Mouse (Mus musculus): ENCODE data around the gene Tango6.
"Not testable (repeated sequence)": the region's sequence is repeated elsewhere in the genome, so short reads cannot be mapped to it uniquely, and the experiment has no call there.

Tango6 gene

DNA sequence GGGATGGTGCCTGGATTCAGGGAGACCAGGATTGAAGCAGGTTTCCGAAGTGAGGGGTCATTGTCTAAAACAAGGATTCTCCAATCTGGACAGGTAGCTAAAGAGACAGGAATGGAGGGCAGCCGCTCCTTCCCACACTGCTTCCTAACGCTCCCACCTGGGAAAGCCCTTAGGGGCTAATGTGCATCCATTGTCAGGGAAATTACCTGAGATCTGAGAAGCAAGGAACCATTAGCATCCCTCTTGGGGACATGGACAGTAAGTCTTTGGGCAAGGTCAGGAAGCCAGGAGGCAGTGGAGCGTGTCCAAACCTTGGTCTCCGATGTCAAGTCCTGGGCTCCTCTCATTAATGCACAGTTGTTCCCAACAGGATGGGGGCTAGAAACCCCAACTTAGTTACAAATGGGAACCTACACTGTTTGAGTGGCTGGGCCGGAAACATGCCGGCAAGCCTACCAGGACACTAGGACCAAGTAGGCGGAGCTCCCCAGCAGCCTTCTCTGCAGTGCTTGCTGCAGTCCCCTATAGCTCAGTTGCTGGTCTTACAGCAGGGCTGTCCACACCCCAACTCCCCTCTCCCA, 189.7 kb downstream of the Tango6 start:
- DNase-seq (ENCODE audit: low spot score in 2 of 2): no peak

DNA sequence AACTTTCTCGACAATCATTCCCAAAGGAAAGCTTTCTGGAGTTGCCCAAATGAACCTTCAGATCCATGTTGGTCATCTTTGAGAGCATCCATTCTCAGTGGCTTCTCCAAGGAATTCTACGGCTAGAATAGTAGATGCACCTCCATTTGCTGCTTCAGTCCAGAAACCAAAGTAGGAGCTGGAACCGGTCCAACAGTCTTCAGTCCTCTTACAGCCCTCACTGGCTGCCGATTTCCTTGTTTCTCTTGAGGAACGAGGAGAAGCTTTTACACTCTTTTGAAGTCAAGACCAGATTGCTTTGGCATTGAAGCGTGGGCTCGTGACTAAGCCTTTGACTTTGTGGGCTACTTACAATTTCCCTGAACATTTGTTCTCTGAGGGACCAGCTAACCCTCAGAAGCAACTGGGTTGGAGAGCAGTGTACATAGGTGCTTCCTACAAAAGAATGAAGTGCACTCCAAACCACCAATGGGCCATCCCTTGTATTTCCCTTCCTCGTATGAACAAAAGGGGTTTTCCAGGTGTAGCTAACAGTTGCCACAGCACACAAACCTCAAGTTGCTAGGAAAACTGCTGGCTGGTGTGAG, 197.3 kb downstream of the Tango6 start:
- no peak for DNase-seq (ENCODE audit: low spot score in 2 of 2)

DNA sequence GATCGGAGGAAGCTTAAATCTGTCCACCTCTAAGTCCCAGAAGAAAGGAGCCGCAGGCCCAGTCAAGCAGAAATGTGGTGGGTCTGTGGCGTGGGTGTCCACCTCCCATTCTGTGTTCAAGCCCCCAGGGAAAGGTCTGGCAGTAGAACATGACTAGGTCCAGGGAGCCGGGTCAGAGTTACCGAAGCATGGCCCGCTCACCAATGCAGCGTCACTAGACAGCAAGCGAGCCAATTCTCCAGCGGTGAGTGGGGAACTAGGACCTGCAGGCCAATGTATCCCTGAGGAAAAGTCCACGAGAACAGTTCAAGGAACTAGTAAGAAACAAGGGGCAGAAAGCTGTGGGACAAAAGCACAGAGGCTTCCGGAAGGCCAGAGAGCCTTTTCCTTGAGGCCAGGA, 201.2 kb downstream of the Tango6 start:
- DNase-seq (ENCODE audit: low spot score in 2 of 2): not testable (repeated sequence)

DNA sequence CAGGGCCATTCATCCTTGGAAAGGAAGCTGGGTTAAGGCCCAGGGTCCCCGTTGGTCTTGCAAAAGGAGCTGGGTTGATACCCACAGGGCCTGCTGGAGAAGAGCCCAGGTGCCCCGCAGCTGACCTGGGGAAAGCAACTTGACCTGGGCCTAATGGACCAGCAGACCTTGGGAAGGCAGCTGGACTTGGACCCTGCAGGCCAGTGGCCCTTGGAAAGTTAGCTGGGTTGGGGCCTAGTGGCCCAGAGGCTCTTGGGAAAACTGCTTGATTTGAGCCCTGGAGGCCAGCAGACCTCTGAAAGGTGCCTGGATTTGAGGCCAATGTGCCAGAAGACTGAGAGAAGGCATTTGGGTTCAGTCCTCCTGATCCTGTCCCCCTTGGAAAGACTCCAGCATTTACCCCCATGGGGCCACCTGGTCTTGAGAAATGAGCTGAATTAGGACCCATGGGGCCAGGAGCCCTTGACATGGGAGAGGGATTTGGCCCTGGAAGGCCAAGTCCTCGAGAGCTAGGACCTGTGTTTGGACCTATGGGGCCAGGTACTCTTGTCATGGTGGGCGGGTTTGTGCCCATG, 202.0 kb downstream of the Tango6 start:
- DNase-seq (ENCODE audit: low spot score in 2 of 2): not testable (repeated sequence)

DNA sequence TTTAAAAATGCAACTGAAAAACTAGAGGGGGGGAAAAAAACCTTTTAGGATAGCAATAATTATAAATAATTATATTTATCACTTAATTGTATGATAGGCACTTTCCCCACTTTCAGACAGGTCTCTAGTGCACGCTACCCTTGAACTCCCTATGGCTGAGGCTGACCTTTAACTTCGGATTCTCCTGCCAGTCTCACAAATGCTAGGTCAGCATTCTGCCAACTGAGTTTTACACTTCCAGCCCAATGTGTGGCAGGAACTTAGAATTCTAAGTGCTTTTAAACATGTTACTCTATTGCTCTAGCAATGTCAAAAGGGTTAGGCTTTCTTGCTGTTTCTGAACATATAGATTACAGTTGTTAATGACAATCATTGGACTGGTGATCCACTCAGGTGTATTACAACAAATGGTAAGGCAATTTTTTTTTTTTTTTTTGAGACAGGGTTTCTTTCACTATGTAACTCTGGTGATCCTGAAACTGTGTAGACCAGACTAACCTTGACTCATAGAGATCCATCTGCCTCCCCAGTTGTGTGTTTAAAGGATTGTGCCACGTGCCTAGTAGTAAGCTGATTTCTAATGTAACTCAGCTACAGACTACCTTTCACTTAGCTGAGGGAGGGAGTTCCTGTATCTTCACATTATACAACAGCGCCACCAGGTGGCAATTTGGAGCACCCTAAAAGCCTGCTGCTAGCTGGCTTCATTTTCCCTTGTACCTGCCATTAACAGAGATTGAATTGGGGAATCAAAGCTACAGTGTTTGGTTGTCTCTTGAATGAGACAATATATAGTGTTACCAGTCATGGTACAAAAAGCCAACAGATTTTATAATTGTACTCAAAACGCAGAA, 204.7 kb downstream of the Tango6 start:
- DNase-seq (ENCODE audit: low spot score in 2 of 2): peak; percentile 52 to 65

DNA sequence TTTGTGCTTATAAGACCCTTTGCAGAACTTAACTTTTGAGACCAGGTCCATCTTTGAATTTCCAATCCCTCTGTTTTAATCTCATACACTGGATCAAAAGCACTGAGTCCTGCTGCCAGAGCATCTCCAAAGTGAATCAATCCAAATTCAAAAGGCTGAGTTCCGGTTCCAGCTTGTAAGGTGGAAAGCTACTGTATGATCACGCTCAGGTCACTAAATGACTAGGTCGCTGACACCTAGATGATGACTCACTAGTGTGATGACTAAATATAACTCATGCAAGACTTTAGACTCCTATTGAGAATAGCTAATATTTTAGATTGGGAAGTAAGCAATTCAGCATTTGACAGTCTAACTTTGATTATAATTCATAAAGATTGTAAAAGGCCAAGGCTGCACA, 205.9 kb downstream of the Tango6 start:
- DNase-seq (ENCODE audit: low spot score in 2 of 2): no peak

DNA sequence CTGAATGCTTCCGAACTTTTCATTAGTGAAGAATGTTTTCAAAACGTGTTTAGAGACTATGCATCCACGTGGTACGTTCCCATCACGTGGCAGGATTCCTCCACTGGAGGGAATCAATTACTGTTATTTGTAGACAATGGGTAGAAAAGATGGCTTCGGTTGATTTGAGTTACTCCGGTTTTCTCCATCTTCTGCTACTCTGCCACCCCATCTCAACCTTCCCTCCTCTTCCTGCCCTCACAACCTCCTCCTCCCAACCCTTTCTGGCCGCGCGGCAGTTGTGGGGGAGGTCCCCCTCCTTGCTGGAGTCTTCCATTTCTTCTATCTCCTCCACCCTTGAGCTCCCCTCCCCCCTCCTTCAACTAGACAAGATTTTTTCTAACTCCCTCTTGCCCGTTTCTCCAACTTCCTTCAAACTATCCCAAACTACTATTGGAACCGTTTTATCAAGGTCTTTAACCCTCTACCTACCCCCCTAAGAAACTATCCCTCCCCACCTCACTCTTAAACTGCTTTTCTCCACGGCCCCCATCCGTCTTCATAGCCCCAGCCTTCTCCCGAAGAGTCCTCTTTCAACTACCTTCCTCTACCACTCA, 209.4 kb downstream of the Tango6 start:
- no peak for DNase-seq (ENCODE audit: low spot score in 2 of 2)

DNA sequence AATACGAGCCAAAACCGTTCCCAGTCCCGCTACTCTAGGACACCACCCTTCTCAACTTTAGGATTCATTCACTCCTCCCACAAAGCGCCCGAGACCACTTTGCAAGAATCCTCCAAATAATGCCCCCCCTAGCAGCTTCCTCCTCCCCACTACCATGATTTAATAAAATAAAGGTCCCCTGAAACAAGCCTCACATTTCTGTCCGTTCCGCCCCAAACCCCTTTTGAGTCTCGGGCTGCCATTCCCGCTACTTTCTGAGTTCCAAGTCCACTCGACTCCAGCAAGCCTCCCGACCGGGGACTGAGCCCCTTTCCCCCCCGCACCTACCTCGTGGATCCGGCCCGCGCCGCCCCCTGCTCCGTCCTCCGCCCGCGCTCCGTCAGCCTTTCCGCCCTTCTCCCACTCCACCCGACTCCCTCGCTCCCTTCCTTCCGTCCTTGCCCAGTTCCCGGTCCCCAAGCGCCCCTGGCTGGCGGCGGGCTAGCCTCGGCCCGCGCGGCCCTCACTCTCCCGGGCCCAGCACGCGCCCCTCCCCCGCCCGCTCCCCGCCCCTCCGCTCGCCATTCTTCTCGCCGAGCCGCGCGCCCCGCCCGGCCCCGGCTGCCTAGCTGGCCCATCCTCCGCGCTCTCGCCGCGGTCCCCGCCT, 210.1 kb downstream of the Tango6 start:
- DNase-seq (ENCODE audit: low spot score in 2 of 2): no peak

DNA sequence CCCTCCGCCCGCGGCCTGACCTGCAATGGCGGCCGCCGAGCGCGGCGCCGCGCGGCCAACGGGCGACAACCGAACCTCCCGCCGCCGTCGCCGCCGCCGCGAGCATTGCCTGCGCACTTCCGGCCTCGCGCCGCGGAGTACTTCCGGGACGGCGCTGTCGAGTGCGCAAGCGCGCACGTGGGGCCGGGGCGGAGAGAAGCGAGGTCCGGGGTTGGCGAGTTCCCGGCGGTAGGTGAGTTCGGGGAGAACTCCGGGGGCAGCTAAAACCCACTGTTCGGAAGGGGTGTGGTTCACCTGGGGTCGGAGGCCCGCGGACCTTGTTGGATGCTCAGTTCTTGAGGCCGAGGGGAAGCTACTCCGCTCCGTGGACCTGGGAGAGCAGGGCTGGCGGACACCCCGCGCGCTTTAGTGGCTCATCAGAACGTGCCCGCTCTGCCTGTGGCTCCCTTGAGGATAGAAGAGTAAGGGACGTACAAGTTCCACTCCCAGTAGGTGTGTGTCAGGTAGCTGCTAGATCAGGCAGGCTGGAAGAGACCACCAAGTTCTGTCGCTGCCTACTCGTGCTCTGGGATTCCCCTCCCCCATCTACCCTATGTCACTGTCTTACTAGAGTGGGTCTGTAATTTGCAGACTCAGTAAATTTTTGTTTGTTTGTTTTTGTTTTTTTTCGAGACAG, 210.8 kb downstream of the Tango6 start, which contains the start of gene Utp4:
Gene Utp4, plus strand, starts transcription at position 156 of the 676 bp plus-strand sequence.
- peak; percentile 69 to 78 for DNase-seq (ENCODE audit: low spot score in 2 of 2)

DNA sequence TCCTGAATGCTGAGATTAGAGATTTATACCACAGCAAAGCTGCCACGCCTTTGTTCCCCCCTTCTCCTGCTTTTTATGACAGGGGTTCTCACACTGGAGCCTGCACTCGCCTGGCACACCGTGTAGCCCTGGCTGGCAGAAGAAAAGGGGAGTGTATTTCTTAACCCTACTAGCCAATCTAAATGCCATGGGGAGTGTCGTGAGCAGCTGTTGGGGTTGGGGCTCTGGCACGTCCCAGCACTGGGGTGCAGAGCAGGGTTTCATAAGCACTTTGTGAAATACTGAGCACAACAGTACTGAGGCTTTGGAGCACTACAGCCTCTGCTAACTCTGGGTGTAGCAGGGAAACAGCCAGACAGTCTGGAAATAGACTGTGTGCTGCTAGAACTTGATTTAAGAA, 216.6 kb downstream of the Tango6 start:
- DNase-seq (ENCODE audit: low spot score in 2 of 2): no peak
